Mouse (Mus musculus) neural tube, embryonic 12.5 days (tissue): Measurements from ENCODE around the gene Rab3gap2. TPM values are rescaled to one million over a fixed set of nuclear protein-coding genes. Genes with fewer than 3 reads are reported as not detected.
A peak's percentile ranks its signal among the peaks of the same experiment; 100 is the strongest.
"Not testable (repeated sequence)": the region's sequence is repeated elsewhere in the genome, so short reads cannot be mapped to it uniquely, and the experiment has no call there.

Experiments used
- ATAC-seq: fragments of 200-750 bp; cut with Nextera tagmentation; 2 replicates; pipeline ENCODE4 v1.8.0; 2017; ENCODE audit warnings: low read depth, mild to moderate bottlenecking, moderate TSS enrichment, moderate library complexity; ENCODE audit not compliant: low FRiP score
- H3K27ac ChIP-seq: fragments of 300-500 bp; sonication (generic); 2 replicates; pipeline ENCODE4 v1.5.1; 2016
- H3K27me3 ChIP-seq: fragments of 300-500 bp; sonication (generic); replicated peaks from 2 replicates; pipeline ENCODE4 v1.6.1; 2016; ENCODE audit warnings: mild to moderate bottlenecking
- H3K36me3 ChIP-seq: fragments of 300-500 bp; sonication (generic); 2 replicates; pipeline ENCODE4 v1.6.1; 2016; ENCODE audit warnings: mild to moderate bottlenecking
- H3K4me1 ChIP-seq: fragments of 300-500 bp; sonication (generic); 2 replicates; pipeline ENCODE4 v1.6.1; 2016
- H3K4me2 ChIP-seq: fragments of 300-500 bp; sonication (generic); replicated peaks from 2 replicates; pipeline ENCODE4 v1.6.1; 2016; ENCODE audit warnings: mild to moderate bottlenecking
- H3K4me3 ChIP-seq: fragments of 300-500 bp; sonication (generic); 2 replicates; pipeline ENCODE4 v1.5.1; 2016
- H3K9ac ChIP-seq: fragments of 300-500 bp; sonication (generic); 2 replicates; pipeline ENCODE4 v1.6.1; 2016; ENCODE audit warnings: mild to moderate bottlenecking
- H3K9me3 ChIP-seq: fragments of 300-500 bp; sonication (generic); 2 replicates; pipeline ENCODE4 v1.6.1; 2016; ENCODE audit warnings: mild to moderate bottlenecking
- WGBS: fragments of 180-500 bp; shearing (Covaris S2); methylation state at CpG from one replicate; pipeline ENCODE4 v1.1.7; 2016; 5-methylcytosine and 5-hydroxymethylcytosine counted together
- microRNA counts: library from miRNA; unstranded; fragments of <30 nt; microRNA quantifications from one replicate; lab custom pipeline; 2017
- microRNA-seq: library from miRNA; unstranded; fragments of <30 nt; microRNA quantifications from one replicate; pipeline ENCODE4, GENCODE M21; 2017
- polyA plus RNA-seq: library from polyadenylated mRNA; unstranded; fragments of >200 nt; fragmentation: Nextera tagmentation; extraction: Ambion mirVana; gene quantifications from 2 replicates; pipeline ENCODE4 v1.2.1, GENCODE M21; 2016

Rab3gap2 gene
- polyA plus RNA-seq, 1 experiment from 2014 or later: 27.6 TPM

DNA sequence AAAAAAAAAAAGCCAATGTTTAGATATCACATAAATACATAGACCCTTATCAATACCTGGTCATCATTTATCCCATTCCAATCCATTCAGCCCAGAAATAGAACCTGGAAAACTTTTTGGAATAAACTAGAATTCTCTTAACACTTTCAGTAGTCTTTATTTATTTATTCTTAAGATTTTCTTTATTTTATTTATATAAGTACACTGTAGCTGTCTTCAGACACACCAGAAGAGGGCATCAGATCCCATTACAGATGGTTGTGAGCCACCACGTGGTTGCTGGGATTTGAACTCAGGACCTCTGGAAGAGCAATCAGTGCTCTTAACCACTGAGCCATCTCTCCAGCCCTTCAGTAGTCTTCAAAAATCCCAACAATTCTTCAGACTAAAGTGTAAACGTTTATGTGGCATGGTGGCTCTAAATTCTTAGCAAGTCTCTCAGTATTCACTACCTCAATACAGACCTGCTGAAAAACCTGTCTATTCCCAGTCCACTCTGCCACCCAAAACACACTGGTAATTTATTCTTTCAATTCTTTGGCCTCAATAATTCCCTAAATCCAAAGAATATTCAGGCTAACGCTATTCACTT is 123.9 kb downstream of the Rab3gap2 start:
- H3K9me3 ChIP-seq, H3K9ac ChIP-seq, H3K27me3 ChIP-seq, H3K27ac ChIP-seq, H3K4me3 ChIP-seq, ATAC-seq: not testable (repeated sequence)
- 69% methylated on average over 3 of the region's 3 CpGs for WGBS
- H3K36me3 ChIP-seq: peaks cover 32% of the 10 kb centered on the region
- peak overlapping the region; percentile 76 for H3K4me2 ChIP-seq
- peaks cover 11% of the 10 kb centered on the region for H3K4me1 ChIP-seq

DNA sequence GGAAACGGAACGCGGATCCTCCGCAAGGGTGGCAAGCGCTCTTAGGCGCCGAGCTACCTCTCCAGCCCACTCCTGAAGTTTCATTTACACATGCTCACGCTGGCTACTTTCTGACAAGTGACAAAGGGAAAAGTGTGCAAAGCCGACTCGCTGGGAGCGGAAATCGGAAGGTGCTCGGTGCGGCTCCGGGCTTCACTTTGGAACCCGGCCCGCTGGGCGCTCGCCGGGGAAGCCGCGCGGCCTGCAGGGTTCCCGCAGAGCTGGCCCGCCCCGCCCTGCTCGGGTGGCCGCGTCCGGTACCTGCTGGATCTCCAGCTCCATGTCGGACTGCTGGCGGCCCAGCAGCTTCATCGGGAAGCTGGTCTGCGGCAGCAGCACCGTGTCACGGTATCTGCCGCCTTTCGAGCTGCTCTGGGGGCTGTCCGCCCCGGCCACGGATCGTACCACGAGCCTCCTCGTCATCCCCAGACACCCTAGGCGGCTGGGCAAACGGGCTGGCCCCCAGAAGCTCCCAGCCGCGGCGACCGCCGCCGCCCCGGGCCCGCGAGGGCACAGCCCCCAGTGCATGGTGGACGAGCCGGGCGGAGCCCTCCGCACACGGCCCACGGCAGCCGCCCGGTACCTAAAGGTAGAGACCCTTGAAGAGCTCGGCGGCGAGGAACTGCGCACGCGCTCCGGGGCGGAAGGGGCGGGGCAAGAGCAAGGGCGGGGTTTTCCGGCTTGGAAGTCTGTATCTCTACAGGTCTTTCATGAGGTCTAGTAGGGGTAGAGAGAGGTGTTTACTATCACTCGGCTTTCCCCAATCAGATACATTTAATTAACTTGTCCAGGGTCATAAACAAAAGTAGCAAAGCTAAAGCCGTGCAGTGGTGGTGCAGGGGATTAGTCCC is 125.0 kb downstream of the Rab3gap2 start, which contains the start of gene Iars2:
Iars2 (minus strand) TSS at position 676 of the 890 bp plus-strand sequence.
- WGBS: under 1% methylated on average over 76 of the region's 76 CpGs
- peak within 1 kb of the TSS; percentile 89 for H3K4me3 ChIP-seq
- H3K36me3 ChIP-seq: peaks cover 20% of the 10 kb centered on the region
- H3K27ac ChIP-seq: peak within 1 kb of the TSS; percentile 75
- H3K9ac ChIP-seq: peak within 1 kb of the TSS; percentile 87
- peak; percentile 87 for ATAC-seq
- H3K4me1 ChIP-seq: peaks cover 14% of the 10 kb centered on the region
- H3K9me3 ChIP-seq: no peaks in the 10 kb centered on the region
- H3K27me3 ChIP-seq: no peaks in the 10 kb centered on the region
- peak within 1 kb of the TSS; percentile 76 for H3K4me2 ChIP-seq

DNA sequence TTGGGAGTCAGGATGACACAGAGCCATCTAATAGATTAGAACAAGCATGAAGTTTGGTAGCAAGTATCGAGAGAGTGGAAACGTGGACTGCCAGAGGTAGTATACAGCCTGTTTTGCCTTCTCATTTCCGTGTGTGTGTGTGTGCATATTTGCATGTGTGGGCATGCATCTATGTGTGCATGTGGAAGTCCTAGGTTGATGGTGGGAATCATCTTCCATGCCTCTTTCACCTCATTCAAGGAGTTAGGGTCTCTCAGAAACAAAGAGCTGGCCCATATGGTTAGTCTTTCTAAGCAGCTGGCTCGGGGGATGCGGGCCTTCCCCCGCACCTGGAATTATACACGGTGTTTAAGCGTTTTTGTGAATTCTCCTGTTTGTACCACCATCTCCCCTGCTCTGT is 125.9 kb downstream of the Rab3gap2 start:
- Histone ChIP-seq H3K9me3 (no peaks in the 10 kb centered on the region), H3K9ac (no peak overlapping the region), H3K4me2 (peak overlapping the region; percentile 76), H3K27me3 (no peaks in the 10 kb centered on the region), H3K4me1 (peaks cover 14% of the 10 kb centered on the region), H3K36me3 (peaks cover 16% of the 10 kb centered on the region), H3K4me3 (no peak overlapping the region), H3K27ac (no peak overlapping the region)
- 93% methylated on average over 8 of the region's 8 CpGs for WGBS
- no peak for ATAC-seq

DNA sequence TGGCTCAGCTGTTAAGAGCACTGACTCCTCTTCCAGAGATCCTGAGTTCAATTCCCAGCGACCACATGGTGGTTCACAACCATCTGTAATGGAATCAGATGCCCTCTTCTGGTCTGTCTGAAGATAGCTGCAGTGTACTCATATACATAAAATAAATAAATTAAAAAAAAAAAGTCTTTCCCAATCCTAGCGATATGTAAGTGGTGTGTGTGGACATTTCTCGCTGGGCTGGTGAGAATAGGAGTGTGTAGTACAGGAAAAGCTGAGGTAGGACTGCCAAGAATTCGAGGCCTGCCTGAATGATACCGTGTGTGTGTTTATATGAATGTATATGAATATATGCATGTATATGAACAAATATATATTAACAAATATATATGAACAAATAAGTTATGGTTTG is 127.4 kb downstream of the Rab3gap2 start:
- H3K9ac ChIP-seq: no peak overlapping the region
- H3K4me2 ChIP-seq: peak overlapping the region; percentile 72; the same call in 1 of the 2 replicates
- no peaks in the 10 kb centered on the region for H3K27me3 ChIP-seq
- H3K9me3 ChIP-seq: no peaks in the 10 kb centered on the region
- H3K4me1 ChIP-seq: peaks cover 17% of the 10 kb centered on the region
- no peak overlapping the region for H3K4me3 ChIP-seq
- no peak for ATAC-seq
- H3K27ac ChIP-seq: no peak overlapping the region
- peaks cover 9% of the 10 kb centered on the region for H3K36me3 ChIP-seq
- 55% methylated on average over 5 of the region's 5 CpGs for WGBS

DNA sequence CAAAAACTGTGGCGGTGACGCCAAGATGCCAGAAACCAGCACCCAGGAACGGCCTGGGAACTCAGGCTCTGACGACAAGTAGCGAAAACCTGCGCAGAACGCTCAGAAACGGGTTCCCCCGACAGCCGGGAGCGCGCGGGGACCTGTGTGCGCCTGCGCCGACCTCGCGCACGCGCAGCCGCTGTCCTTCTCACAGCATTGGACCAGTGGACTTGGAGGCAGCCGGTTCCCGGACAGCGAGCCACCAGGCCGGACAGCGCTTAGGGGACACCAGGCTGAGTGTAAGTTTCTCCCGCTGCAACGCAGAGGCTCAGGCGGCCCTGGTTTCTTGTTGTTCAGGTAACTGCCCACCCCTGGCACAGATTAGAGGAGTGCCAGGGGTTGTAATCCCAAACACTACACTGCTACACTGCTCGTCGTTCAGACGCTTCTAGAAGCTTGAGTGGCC is 128.1 kb downstream of the Rab3gap2 start, which contains the start of gene Bpnt1:
Bpnt1 (plus strand) TSS at position 167 of the 448 bp plus-strand sequence.
- peaks cover 17% of the 10 kb centered on the region for H3K4me1 ChIP-seq
- H3K9ac ChIP-seq: peak within 1 kb of the TSS; percentile 76
- no peaks in the 10 kb centered on the region for H3K27me3 ChIP-seq
- peaks cover 2% of the 10 kb centered on the region for H3K36me3 ChIP-seq
- H3K4me2 ChIP-seq: peak within 1 kb of the TSS; percentile 72
- WGBS: under 1% methylated on average over 32 of the region's 32 CpGs
- no peak within 1 kb of the TSS for H3K27ac ChIP-seq
- H3K4me3 ChIP-seq: peak within 1 kb of the TSS; percentile 64
- peak; percentile 83 for ATAC-seq
- H3K9me3 ChIP-seq: no peaks in the 10 kb centered on the region

DNA sequence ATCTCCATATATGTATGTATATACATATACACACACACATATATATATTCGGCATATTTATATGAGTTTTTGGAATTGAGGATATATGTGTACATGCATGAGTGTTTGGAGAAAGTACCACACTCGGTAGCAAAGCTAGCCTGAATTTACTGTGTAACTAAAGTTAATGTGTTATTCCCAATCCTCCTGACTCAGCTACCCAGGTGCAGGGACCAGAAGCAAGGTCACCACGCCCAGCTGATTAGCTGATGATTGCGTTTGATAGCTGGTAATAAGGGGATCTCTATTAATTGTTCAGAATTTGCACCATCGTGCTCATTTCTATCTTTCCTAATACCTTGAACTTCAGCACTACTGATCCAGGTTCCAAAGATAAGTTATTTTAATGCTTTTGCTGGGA is 129.7 kb downstream of the Rab3gap2 start:
- H3K36me3 ChIP-seq: no peaks in the 10 kb centered on the region
- H3K27me3 ChIP-seq: no peaks in the 10 kb centered on the region
- H3K27ac ChIP-seq: no peak overlapping the region
- H3K4me2 ChIP-seq: no peak overlapping the region
- H3K9ac ChIP-seq: no peak overlapping the region
- no peak for ATAC-seq
- no peaks in the 10 kb centered on the region for H3K9me3 ChIP-seq
- H3K4me3 ChIP-seq: no peak overlapping the region
- H3K4me1 ChIP-seq: peaks cover 10% of the 10 kb centered on the region
- WGBS: 90% methylated on average over 5 of the region's 5 CpGs

DNA sequence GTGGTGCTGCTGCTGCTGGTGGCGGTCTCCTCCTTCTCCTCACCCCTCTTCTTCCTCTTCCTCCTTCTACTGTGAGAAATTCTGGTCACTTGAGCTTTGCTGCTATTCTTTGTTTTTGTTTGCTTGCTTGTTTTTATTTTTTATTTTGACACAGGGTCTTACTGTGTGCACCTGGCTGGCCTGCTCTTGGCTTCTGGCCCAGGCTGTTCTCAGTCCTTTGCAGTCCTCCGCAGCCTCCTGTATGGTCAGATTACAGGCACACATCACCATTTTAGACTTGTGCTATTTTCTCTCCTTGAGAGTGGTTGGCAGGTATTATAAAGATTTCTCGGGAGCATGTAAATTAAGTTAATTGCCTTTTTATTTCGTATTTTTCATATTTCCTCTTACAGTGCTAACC is 130.2 kb downstream of the Rab3gap2 start:
- H3K27ac ChIP-seq: no peak overlapping the region
- WGBS: 90% methylated on average over 4 of the region's 4 CpGs
- peaks cover 10% of the 10 kb centered on the region for H3K4me1 ChIP-seq
- no peak overlapping the region for H3K4me3 ChIP-seq
- no peaks in the 10 kb centered on the region; the same call in 1 of the 2 replicates for H3K36me3 ChIP-seq
- no peaks in the 10 kb centered on the region for H3K9me3 ChIP-seq
- H3K9ac ChIP-seq: no peak overlapping the region
- no peaks in the 10 kb centered on the region for H3K27me3 ChIP-seq
- ATAC-seq: no peak
- H3K4me2 ChIP-seq: no peak overlapping the region

DNA sequence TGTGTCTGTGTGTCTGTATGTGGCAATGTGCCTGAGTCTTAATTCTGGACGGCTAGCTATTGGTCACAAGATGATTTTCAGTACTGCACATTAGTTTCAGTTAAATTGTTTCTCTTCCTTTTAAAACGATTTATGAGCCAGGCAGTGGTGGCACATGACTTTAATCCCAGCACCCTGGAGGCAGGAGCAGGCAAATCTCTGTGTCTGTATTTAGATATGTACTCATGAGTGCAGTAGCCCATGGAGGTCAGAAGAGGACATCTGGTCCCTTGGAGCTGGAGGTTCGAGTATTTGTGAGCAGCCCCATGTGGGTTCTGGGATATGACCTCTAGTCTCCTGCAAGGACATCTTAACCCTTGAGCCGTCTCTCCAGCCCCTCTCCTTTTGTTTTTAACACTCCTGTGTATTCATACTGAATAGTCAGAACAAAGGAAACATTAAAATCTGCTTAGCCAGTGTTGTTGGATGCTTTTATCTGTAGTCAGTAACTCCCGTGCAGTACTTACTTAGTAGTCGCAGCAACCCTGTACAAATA is 131.4 kb downstream of the Rab3gap2 start:
- 73% methylated on average over 6 of the region's 6 CpGs for WGBS
- ATAC-seq: no peak
- Histone ChIP-seq H3K27me3 (no peaks in the 10 kb centered on the region), H3K9me3 (no peaks in the 10 kb centered on the region), H3K4me2 (no peak overlapping the region), H3K27ac (no peak overlapping the region), H3K4me3 (no peak overlapping the region), H3K9ac (no peak overlapping the region), H3K4me1 (peaks cover 10% of the 10 kb centered on the region), H3K36me3 (peaks cover 6% of the 10 kb centered on the region)

MicroRNA genes within 50 kb of the gene (microRNA counts, 519-probe panel; counts per million panel counts)
- microRNA mmu-miR-194 (lab: Ali Mortazavi, UCI) (342 counts per million, percentile 67 among the panel's probes with 10 or more counts), microRNA mmu-miR-664 (lab: Ali Mortazavi, UCI) (342 counts per million, percentile 67 among the panel's probes with 10 or more counts)

Small RNA genes lying within 50 kb of the gene (microRNA-seq; reads per million reads assigned to microRNA genes)
- gene Mir194-1 (not detected), gene Mir215 (0.66 reads per million), gene Mir664 (2.6 reads per million, percentile 6 among the genes with 10 or more reads in this experiment)

Other genes with a start within 250 kb of the Rab3gap2 start
- gene Mark1, start 204.5 kb upstream of the Rab3gap2 start, polyA plus RNA-seq: 11.3 and 13.3 TPM in 2 replicates
- 20.9 and 25.5 TPM in 2 replicates for gene Iars2, start 125.3 kb downstream of the Rab3gap2 start, polyA plus RNA-seq
- gene Bpnt1, start 128.0 kb downstream of the Rab3gap2 start, polyA plus RNA-seq: 40.5 and 41.2 TPM in 2 replicates
- 130 and 143 TPM in 2 replicates for gene Eprs, start 158.9 kb downstream of the Rab3gap2 start, polyA plus RNA-seq